Mouse (Mus musculus): ENCODE measurements around the gene Sfmbt2.

Sfmbt2 gene

DNA sequence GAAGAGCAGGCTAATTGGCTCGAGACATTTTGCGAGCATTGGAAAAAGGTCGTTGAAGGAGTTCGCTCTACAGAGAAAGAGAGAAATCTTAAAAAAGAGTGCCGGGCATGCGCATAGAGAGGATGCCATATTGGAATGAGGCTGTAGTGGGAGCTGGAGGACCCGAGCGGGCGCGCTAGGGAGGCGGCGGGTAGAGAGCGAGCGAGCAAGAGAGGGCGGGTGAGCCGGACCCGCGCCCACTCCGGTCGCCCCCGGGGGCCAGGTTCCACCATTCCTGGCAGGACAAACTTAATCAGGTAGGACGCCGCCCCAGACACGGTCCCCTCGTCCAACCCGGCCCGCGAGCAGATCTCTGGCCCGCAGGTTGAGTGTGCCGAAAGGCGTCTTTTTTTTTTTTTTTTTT, 2.0 kb downstream of the Sfmbt2 start:
- DNase-seq (ENCODE audit: inconsistent ontology term), result peak; percentile 78

DNA sequence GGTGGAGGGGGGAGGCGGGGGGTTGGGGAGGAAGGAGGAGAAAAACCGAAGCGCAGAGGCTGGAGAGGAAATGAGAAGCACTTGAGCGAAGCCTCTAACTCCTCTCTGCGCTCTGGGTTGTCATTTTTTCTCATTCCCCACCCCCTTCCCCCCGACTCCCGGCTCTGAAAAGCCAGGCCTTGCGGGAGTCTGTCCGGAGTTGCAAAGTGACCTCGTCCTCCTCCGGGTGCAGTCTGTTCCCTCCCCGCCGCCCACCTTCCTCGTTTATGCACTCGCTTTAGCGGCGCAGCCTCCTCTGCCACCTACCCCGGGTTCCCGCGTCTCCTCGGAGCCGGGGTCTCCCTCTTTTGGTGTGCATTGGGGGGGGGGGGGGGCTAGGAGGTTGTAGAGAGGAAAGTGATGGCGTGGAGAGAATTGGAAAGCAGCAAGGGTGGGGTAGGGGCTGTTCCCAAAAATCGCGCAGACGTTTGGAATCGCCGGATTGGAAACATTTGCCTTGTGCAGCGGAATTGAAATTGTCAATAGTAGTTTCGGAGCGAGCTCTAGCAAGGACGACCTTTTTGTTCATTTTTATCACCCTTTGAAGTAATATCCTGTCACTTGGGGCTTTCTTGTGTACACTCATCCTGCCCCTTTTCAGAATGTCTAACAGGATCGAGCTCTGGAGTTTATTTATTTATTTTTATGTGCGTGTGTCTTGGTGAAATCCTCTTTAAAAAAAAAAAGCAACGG, 2.6 kb downstream of the Sfmbt2 start:
- DNase-seq (ENCODE audit: inconsistent ontology term), result peak; percentile 49

DNA sequence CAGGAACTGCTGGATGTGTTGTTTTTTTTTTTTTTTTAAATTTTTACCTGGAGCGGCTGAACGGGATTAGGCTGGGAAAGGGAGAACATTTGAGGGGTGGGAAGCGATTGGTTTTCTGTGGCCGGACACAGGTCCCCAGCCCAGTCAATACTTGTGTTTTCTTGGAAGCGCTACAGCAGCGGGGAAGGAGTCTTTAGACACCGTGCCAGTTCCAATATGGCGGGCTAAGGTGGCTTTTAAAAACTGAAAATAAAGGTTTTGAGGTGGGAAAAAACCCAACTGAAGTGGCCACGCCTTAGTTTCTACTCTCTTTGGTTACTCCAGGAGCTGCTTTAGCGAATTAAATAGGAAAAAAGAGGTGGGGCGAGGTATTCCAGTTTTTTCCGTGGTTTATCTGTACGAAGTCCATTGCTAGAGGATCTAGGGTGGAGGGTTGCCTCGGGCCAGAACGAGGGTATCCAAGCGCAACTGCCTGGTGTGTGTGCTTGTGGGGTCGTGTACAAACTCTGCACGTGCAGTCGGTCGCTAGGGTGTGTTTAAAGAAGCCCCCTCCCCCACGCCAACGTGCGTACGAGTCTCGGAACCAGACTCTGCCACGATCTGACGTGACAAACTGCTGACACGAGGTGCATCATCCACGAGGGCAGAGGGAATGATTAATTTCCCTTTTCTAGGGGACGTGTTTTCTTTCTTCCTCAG, 3.3 kb downstream of the Sfmbt2 start:
- DNase-seq (ENCODE audit: inconsistent ontology term), result peak; percentile 6

DNA sequence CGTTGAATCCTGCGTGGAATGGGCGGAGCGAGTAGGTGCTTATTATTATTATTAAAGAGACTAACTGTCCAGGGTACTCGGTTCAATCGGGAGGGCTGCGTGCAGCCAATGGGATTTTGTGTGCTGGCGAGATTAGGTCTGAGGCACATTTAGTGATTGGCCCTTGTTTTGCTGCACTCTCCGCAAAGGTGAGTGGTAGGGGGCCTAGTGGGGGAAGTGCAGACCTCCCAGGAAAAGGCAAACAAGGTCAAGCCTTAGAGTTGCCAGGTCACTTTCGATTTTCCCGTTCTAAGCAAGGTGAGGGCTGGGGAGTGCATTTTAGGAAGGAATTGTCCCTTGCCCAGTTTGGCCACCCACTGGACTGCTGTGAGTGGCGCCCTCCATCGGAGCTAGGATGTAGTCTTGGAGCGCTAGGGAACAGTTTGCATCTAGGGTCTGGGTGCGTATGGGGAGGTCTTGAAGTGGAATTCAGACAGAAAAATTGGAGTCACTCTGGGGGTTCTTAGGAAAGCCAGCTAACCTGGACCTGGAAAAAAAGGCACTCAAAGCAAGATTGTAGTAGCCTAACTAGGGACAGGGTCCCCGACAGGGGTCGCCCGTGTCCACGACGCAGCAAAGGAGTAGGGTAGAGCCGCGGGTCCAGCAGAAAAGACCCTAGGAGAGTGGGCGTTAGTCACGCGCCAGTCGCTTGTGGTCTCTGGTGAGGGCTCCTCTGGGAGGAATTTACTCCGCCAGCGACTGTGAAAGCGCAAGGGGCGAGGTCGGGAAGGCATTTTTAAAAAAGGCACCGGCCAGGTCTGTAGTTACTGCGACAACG, 4.1 kb downstream of the Sfmbt2 start:
- DNase-seq (ENCODE audit: inconsistent ontology term), result peak; percentile 55

DNA sequence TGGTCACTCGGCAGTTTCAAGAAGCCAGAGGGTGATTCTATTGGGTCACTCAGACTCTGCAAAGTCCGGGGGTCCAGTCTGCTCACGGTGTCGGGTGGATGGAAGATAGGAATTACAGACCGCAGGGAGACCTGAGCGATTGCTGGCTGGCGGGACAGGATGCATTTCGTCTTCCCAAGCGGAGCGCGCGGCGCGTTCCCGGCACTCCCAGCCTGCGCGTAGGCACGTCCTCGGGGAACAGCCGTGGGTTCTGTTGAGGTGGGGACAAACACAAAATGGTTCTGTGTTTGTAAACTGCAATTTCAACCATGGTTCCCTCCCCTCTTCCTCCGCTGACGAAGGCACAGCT, 4.7 kb downstream of the Sfmbt2 start:
- peak; percentile 43 for DNase-seq (ENCODE audit: inconsistent ontology term)

DNA sequence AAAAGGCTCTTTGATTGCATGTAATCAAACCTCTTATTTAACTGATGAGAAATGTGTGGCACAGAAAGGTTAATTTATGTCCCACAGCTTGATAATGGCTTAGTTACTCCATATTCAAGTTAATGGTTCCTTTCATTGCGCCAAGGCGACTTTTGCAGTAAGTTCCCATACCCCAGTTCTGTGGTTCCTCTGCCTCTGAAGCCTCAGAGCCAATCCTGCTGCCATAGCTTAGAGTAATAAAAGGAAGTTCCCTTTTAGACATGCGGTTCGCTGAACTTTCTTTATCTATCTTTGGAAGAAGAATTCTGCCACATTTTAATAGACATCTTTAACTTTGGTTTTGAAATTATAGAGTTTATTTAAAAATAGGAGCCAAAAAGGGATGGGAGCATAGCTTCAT, 19.7 kb downstream of the Sfmbt2 start:
- DNase-seq (ENCODE audit: inconsistent ontology term), result no peak

DNA sequence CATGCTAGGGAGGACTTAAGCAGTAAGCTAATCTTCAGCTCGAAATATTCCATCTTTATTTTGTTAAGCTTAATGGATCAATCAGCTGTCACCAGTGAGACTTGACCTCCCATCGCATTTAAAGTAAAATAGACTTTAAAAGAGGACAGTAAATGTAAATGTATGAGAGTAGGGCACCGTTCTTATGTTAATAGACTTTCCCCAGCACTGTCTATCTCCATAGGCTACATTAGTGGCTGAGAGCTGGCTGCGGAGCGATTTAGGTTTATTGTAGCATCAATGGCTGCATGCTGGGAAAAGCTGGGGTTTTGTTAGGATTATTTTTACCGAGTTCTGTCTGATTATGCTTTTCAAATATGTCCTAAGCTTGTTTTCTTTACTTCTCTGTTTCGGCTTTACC, 20.5 kb downstream of the Sfmbt2 start:
- no peak for DNase-seq (ENCODE audit: inconsistent ontology term)

DNA sequence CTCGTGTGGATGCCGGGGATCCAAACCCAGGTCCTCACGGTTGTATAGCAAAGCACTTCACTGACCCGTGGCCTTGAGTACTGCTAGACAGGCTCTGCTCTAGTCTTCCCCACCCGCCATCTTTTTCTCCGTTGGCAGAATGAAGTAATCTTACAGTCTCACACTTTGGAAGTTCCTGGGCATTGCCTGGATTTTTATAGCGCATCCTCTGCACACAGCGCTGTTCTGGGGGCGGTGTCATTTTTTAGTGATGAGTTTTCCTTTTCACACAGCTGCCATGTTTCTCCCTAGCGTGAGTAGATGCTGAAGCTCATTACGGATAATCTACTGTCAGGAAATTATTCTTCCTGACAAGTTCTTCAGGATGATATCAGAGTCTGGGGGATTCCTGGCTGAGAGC, 24.8 kb downstream of the Sfmbt2 start:
- no peak for DNase-seq (ENCODE audit: inconsistent ontology term)

DNA sequence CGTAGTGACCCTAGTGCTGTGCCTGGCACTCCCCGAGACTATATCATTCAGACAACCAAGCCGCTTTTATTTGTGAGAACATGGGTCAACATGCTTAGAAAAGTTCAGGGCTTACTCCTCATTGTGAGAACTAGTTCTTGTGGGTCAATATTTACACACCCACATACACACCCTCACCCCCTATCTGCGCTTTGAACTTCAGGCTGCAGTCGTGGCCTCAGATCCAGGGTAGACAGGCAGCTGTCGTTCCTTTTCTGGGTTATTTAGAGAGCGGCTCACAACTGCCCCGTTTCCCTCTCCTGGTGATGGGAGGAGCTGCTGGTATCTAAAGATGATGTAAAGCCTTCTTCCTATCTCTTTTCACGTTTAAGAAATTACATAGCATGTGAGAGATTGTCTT, 27.5 kb downstream of the Sfmbt2 start:
- no peak for DNase-seq (ENCODE audit: inconsistent ontology term)

DNA sequence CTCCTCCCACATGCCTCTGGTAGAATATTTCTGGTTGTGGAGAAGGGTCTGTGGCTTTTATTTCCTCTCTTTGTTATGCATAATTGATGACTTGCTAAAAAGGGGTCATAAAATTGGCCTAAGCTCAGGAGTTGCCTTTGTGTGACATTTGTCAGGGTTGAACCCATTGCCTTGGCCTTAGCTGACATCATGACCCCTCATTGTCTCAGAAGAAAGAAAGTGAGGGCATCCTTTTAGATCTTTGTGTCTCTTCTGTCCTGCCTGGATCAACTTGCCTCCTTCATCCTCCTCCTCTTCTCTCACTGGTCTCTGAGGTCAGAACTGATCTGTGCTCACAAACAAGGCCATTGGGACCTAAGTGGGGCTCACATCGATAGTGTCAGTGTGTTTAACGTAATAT, 35.8 kb downstream of the Sfmbt2 start:
- no peak for DNase-seq (ENCODE audit: inconsistent ontology term)

DNA sequence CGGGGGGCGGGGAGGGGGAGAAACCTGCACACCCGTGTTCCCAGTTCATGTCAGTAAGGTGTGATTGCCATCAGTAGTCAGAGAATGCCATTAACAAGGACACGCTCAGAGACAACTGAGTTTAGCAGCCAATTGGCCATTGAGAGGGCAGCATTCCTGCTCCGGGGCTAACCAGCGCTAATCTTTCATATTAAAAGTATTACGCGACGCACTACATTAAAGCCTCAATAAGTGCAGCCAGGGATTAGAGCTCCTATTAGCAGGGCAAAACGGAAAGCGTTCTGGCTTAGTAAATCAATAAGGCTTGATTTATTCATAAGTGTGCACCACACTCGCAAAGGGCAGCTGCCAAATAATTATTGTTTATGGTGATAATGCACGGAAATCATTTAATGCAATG, 39.1 kb downstream of the Sfmbt2 start:
- DNase-seq (ENCODE audit: inconsistent ontology term), result no peak

DNA sequence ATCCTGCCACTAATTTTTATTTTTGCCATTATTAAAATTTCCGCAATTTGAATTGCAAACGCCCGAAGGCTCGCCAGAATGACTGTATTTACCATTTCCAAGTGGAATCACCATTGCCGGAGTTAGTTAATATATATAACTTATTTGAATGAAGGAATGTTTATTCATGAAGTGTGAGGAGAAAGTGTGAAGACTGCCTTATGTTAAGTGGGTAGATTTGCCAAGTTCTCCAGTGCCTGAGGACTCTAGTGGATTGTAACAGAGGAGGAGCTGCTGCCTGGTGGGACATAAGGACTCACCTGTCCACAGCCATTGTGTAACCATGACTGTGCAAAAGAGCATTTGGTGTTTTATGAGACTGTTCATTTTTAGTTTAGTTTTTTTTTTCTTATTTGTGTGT, 39.8 kb downstream of the Sfmbt2 start:
- no peak for DNase-seq (ENCODE audit: inconsistent ontology term)

DNA sequence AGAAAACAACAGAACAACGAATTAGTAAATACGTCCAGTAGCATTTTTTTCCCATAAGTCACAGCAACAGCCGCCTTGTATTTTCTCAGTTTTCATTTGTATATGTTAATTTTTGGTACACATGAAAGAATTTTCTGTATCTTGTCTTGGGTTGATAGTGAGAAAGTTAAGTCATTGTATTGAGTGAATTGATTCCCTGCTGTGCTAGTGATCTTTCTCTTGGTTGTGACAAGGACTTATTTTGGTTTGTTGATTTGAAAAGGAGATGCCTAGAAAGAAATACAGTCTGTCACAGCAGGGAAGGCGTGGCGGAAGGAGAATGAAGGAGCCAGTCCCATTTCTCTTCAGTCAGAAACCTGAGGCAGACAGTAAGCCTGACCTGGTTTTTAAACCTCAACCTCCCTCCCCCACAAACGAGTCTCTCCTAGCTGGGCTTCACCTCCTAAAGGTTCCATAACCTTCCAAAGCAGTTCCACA, 50.7 kb downstream of the Sfmbt2 start:
- no peak for DNase-seq (ENCODE audit: inconsistent ontology term)

DNA sequence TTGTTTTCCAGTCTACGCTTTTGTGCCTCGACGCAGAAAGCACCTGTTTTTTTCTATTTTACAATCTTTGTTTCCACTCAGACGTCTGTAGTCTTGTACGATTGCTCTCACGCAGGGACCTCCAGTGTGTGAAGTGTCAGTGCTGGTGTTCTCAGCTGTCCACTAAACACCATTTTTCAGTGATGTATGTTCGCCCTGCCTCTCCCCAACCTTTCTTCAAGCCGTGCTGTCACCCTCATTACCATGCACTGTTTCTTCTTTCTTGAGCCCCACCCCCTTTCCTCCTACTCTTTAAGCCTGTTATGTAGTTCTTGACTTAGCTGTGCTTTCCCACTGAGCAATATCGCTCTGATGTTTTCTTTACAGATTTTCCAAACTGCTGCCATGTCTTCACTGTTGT, 67.0 kb downstream of the Sfmbt2 start:
- DNase-seq (ENCODE audit: inconsistent ontology term), result no peak

DNA sequence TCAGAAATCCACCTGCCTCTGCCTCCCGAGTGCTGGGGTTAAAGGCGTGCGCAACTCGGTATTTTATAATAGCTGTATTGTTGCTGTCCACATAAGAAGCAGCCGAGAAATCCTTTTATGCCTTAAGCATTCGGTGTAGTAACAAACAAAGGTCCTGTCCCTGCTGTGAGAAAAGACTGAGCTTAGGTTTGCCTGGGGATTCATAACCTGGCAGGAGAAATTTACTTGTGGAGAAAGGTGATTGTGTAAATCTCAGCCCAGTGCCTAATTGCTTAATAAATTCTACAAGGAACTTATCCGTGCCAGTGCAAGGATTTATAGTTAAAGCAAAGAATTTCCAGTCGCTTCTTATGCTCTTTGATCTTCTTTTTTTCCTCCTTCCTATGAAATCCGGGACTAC, 71.5 kb downstream of the Sfmbt2 start:
- DNase-seq (ENCODE audit: inconsistent ontology term), result no peak

DNA sequence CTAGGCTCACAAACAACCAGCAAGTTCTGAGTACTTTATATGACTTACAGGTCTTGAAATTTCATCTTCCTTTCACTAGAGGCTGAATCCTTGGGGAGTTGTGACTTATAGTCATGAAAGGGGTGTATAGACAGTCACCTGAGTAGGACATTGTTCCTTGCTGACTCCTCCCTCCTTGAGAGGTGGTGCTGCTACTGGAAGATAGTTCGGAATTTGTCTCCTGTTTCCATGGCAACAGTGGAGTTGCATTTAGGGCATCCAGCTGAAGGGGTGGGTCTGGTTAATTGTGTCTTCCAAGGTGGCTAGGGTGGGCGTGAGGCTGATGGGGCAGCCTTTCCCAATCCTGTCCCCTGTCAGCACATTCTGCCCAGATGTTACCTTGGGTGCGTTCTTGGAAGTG, 83.3 kb downstream of the Sfmbt2 start:
- DNase-seq (ENCODE audit: inconsistent ontology term), result no peak

DNA sequence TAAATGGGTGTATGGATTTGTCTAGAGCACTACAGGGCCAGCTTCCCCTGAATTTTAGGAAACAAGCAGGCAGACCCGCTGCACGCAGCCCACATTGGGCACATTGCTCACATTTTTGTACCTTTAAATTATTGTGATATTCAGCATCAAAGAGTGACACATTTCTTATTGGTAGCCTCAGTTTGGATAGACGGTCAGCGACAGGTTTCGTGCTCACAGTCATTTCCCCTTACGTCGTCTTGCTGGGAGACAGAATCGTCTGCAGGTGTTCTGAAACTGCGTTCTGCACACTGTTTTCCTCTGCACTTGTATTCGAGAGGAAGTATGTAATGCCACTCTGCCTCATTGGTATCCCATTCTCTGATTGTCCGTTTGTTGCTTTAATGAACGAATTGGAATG, 88.0 kb downstream of the Sfmbt2 start:
- DNase-seq (ENCODE audit: inconsistent ontology term), result no peak

DNA sequence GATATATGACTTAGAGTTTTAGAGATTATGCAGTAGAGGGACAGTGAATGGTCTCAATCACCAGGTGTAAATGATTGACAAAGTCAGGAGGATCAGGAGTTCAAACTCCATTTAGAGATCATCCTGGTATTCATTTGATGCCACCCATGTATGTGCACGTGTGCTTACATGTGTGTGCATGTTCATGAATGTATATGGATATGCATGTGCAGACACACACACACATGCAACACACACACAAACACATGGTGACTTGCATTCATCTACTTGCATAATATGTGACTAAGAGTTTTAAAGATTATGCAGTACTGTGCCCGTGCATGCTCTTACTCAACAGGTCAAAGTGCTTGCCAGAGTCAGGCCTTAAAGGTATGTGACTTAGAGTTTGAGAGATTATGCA, 146.2 kb downstream of the Sfmbt2 start:
- no peak for DNase-seq (ENCODE audit: inconsistent ontology term)

DNA sequence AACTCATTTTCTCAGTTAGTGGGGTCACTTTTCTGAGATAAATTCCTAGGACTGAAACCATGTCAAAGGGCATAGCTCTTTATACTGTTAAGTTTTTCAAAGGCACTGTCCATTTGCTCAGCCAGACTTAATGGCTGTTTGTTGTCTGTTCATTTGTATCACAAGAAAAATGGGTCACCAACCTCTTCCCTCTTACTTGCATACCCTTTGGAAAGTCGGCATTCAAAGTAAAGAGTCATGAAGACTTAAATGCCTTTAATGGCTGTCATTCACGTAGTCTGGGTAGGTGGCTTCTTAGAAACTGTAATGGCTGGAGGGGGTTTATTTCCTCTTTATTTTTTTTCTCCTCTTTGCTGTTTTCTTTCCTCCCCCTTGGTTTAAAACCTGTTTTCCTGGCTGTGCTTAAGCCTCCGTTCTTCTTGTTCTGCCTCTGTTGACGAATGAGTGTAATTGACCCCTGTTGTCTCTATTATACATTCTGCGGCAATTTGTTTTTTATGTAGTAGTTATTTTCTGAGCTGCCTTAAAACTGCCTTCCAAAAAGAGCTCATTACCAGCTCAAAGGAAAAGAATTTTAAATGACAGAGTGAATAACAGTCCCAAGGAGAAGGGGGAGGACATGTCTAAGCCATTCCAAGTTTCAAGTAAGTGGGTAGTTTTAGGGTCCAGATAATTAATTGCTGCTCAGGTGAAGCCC, 151.6 kb downstream of the Sfmbt2 start:
- no peak for DNase-seq (ENCODE audit: inconsistent ontology term)

DNA sequence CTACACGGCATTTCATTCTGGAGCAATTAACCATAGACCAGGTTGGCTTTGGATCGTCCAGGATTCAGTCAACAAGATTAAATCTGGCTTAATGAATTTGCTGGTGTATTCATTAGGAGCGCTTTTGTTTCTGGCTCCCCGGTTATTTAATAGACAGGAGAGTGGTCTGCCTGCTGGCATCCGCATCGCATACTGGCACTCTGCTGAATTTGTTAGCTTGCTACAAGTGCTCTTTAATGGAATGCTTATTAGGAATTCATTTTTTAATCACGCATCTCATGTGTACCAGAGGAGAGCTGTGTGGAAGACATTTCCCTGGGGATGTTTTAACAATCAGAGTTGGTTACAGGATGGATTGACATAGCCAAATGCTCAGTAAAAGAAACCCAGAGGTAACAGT, 155.3 kb downstream of the Sfmbt2 start:
- peak; percentile 74 for DNase-seq (ENCODE audit: inconsistent ontology term)

DNA sequence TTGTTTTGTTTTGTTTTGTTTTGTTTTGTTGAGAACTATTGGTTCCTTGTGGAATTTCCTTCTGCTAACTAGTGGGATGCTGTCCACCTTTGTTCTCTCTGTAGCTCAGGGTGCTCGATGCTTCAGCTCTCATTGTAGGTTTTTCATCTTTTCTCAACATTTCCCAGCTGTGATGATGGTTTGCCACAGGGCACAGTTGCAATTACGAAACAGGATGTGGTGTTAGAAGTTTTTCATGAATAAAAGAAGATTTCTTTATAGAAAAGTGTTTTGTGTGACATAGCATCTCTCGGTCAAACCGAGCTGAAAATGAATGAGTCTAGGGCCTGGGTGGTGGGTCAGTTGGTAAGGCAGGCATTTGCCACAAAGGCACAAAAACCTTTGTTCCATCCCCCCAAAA, 171.5 kb downstream of the Sfmbt2 start:
- DNase-seq (ENCODE audit: inconsistent ontology term), result no peak

DNA sequence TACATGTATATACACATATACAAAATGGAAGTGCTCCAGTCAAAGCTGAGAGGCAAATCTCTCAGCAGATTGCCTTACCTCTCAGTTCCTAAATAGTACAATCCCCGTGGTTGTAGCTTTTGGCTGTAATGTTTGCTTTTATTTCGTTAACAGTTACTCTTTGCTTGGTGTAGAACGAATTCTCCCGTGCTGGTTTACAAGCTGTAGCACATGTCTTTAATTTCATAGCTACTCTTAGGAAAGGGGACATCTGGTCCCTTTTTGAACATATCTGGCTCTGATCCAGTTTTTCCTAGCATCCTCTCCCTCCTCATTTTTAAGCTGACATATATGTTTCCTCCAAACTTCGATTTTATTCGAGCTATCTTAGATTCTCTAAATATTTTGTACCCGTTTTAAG, 172.1 kb downstream of the Sfmbt2 start:
- no peak for DNase-seq (ENCODE audit: inconsistent ontology term)
